Mouse (Mus musculus) kidney, postnatal 0 days (tissue): ENCODE results near the gene Jmjd8. TPM values are rescaled to one million over a fixed set of nuclear protein-coding genes. Genes with fewer than 3 reads are reported as not detected.
A peak's percentile ranks its signal among the peaks of the same experiment; 100 is the strongest.

Experiments used
- ATAC-seq: fragments of 200-750 bp; cut with Nextera tagmentation; replicated peaks from 2 replicates; pipeline ENCODE4 v1.8.0; 2017; ENCODE audit warnings: low read depth, moderate number of reproducible peaks, moderate TSS enrichment, moderate library complexity; ENCODE audit not compliant: low FRiP score
- DNase-seq: peaks from one replicate; pipeline ENCODE4 v3.0.0-alpha.2; 2016; ENCODE audit warnings: low spot score
- H3K27ac ChIP-seq: fragments of 300-500 bp; sonication (generic); 2 replicates; pipeline ENCODE4 v1.5.1; 2014; ENCODE audit warnings: mild to moderate bottlenecking
- H3K27me3 ChIP-seq: fragments of 300-500 bp; sonication (generic); 2 replicates; pipeline ENCODE4 v1.6.1; 2014; ENCODE audit warnings: low read length, mixed read lengths; ENCODE audit not compliant: insufficient read depth
- H3K36me3 ChIP-seq: fragments of 300-500 bp; sonication (generic); 2 replicates; pipeline ENCODE4 v1.6.1; 2014; ENCODE audit warnings: low read length, mixed read lengths; ENCODE audit not compliant: insufficient read depth
- H3K4me1 ChIP-seq: fragments of 300-500 bp; sonication (generic); replicated peaks from 2 replicates; pipeline ENCODE4 v1.6.1; 2014; ENCODE audit warnings: antibody characterized with exemption, low read length, mixed read lengths; ENCODE audit not compliant: insufficient read depth
- H3K4me2 ChIP-seq: fragments of 300-500 bp; sonication (generic); 2 replicates; pipeline ENCODE4 v1.6.1; 2014; ENCODE audit warnings: mild to moderate bottlenecking, low read length, moderate library complexity, mixed read lengths
- H3K4me3 ChIP-seq: fragments of 300-500 bp; sonication (generic); replicated peaks from 2 replicates; pipeline ENCODE4 v1.5.1; 2014; ENCODE audit warnings: low read depth, low read length
- H3K9ac ChIP-seq: fragments of 300-500 bp; sonication (generic); 2 replicates; pipeline ENCODE4 v1.6.1; 2014; ENCODE audit warnings: low read depth, low read length
- H3K9me3 ChIP-seq: fragments of 300-500 bp; sonication (generic); replicated peaks from 2 replicates; pipeline ENCODE4 v1.6.1; 2016; ENCODE audit warnings: low read length, inconsistent platforms, mixed read lengths
- CTCF ChIP-seq: IDR thresholded peaks from 2 replicates; pipeline ENCODE4 v1.5.1; 2016; ENCODE audit warnings: antibody characterized with exemption, low read depth, mild to moderate bottlenecking, moderate library complexity
- WGBS: fragments of 180-500 bp; shearing (Covaris S2); extraction: QIAGEN DNeasy Blood & Tissue Kit; methylation state at CpG from one replicate; pipeline ENCODE4 v1.1.7; 2014; 5-methylcytosine and 5-hydroxymethylcytosine counted together
- polyA plus RNA-seq: library from polyadenylated mRNA; unstranded; fragments of >200 nt; fragmentation: Nextera tagmentation; extraction: Ambion mirVana; gene quantifications from 2 replicates; pipeline ENCODE4 v1.2.1, GENCODE M21; 2015

Gene Jmjd8
- polyA plus RNA-seq, 1 experiment from 2014 or later, result 53.1 TPM

GRCm38 (mm10) chr17:25864311-25864710, 35.6 kb downstream of the Jmjd8 start:
- Histone ChIP-seq H3K4me2 (no peak overlapping the region), H3K4me3 (no peak overlapping the region), H3K27me3 (no peaks in the 10 kb centered on the region), H3K36me3 (no peaks in the 10 kb centered on the region), H3K4me1 (peaks cover 17% of the 10 kb centered on the region), H3K9me3 (no peaks in the 10 kb centered on the region), H3K27ac (peak overlapping the region; percentile 36; the same call in 1 of the 2 replicates), H3K9ac (no peak overlapping the region)
- 86% methylated on average over 14 of the region's 14 CpGs for WGBS
- DNase-seq, result no peak
- TF ChIP-seq CTCF, result no peak
- no peak for ATAC-seq

GRCm38 (mm10) chr17:25865288-25865687, 36.6 kb downstream of the Jmjd8 start:
- Histone ChIP-seq H3K27me3 (no peaks in the 10 kb centered on the region), H3K27ac (no peak overlapping the region), H3K36me3 (no peaks in the 10 kb centered on the region), H3K4me2 (no peak overlapping the region), H3K9me3 (no peaks in the 10 kb centered on the region), H3K4me1 (peaks cover 17% of the 10 kb centered on the region), H3K4me3 (no peak overlapping the region), H3K9ac (no peak overlapping the region)
- no peak for TF ChIP-seq CTCF
- 85% methylated on average over 11 of the region's 11 CpGs for WGBS
- DNase-seq, result no peak
- no peak for ATAC-seq

GRCm38 (mm10) chr17:25866172-25866571, 37.5 kb downstream of the Jmjd8 start:
- H3K4me2 ChIP-seq, result no peak overlapping the region
- 96% methylated on average over 3 of the region's 3 CpGs for WGBS
- no peaks in the 10 kb centered on the region for H3K9me3 ChIP-seq
- peaks cover 17% of the 10 kb centered on the region for H3K4me1 ChIP-seq
- DNase-seq (no peak), ATAC-seq (no peak)
- H3K4me3 ChIP-seq, result no peak overlapping the region
- no peak for TF ChIP-seq CTCF
- no peak overlapping the region for H3K9ac ChIP-seq
- H3K27ac ChIP-seq, result no peak overlapping the region
- no peaks in the 10 kb centered on the region for H3K36me3 ChIP-seq
- no peaks in the 10 kb centered on the region for H3K27me3 ChIP-seq

GRCm38 (mm10) chr17:25867509-25867835, 38.8 kb downstream of the Jmjd8 start:
- ATAC-seq (no peak), DNase-seq (no peak)
- 5% methylated on average over 7 of the region's 7 CpGs for WGBS
- Histone ChIP-seq H3K4me3 (peak overlapping the region; percentile 83), H3K9me3 (no peaks in the 10 kb centered on the region), H3K4me2 (peak overlapping the region; percentile 97), H3K36me3 (no peaks in the 10 kb centered on the region), H3K4me1 (peaks cover 12% of the 10 kb centered on the region), H3K27me3 (no peaks in the 10 kb centered on the region), H3K9ac (peak overlapping the region; percentile 85), H3K27ac (peak overlapping the region; percentile 94)
- TF ChIP-seq CTCF, result no peak

GRCm38 (mm10) chr17:25867836-25868600, 39.4 kb downstream of the Jmjd8 start:
- H3K27ac ChIP-seq, result peak overlapping the region; percentile 94
- H3K27me3 ChIP-seq, result no peaks in the 10 kb centered on the region
- peaks cover 12% of the 10 kb centered on the region for H3K4me1 ChIP-seq
- H3K36me3 ChIP-seq, result no peaks in the 10 kb centered on the region
- WGBS, result under 1% methylated on average over 42 of the region's 42 CpGs
- peak overlapping the region; percentile 83 for H3K4me3 ChIP-seq
- DNase-seq (peak; percentile 45), ATAC-seq (peak; percentile 64)
- peak overlapping the region; percentile 85 for H3K9ac ChIP-seq
- H3K9me3 ChIP-seq, result no peaks in the 10 kb centered on the region
- TF ChIP-seq CTCF, result 0 out of 2 replicates have a peak, but pooled peaks have one; percentile 11
- H3K4me2 ChIP-seq, result peak overlapping the region; percentile 97

- H3K27ac ChIP-seq, result peak within 1 kb of the TSS; percentile 94
- under 1% methylated on average over 24 of the region's 24 CpGs for WGBS
- no peaks in the 10 kb centered on the region for H3K36me3 ChIP-seq
- peak within 1 kb of the TSS; percentile 83 for H3K4me3 ChIP-seq
- ATAC-seq (peak; percentile 80), DNase-seq (peak; percentile 94)
- peak within 1 kb of the TSS; percentile 97 for H3K4me2 ChIP-seq
- H3K4me1 ChIP-seq, result peaks cover 12% of the 10 kb centered on the region
- H3K9me3 ChIP-seq, result no peaks in the 10 kb centered on the region
- H3K27me3 ChIP-seq, result no peaks in the 10 kb centered on the region
- peak within 1 kb of the TSS; percentile 85 for H3K9ac ChIP-seq
- TF ChIP-seq CTCF, result peak; percentile 38; the same call in 1 of the 2 replicates
Measured at GRCm38 (mm10) chr17:25868601-25869191, 40.0 kb downstream of the Jmjd8 start, which contains the start of gene Mcrip2. Mcrip2 (minus strand) TSS chr17:25868764.
